Mouse (Mus musculus): ENCODE measurements around the gene Rims1.

Gene Rims1

DNA sequence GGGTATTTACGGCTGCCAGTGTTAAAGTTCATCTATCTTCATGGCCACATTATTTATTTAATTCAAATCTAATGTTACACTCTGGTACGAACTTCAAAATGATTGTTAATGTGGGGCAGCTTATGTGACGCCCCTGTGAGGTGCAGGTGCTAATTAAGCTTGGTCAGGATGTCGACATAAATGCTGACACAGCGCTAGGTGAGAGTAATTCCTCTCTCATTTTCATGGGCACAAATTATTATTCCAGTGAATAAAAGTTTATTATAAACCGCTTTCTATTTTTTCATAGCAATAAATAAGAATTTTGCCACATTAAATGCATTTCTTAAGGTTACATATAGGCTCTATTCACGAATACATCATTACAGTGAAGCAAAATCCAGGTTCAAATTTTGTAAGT is 395.6 kb downstream of the Rims1 start:
- no peak for DNase-seq (ENCODE audit: extremely low spot score, low read depth, low spot score)

DNA sequence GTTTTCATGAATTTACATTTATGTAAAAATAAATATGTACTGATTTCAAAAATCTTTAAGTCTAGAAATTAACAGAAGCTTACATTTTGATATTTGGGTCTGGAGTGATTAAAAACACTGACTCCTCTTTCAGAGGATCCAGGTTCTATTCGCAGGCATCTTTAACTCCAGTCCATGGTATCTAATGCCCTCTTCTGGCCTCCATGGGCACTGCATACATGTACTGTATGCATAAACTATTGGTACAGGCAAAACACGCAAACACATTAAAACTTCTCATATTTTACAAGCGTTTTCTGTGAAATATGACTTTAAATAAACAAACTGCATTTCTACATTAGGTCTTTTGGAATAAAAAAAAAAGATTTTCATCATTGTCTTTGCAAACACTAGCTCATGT is 419.4 kb downstream of the Rims1 start:
- DNase-seq (ENCODE audit: extremely low spot score, low read depth, low spot score), result no peak

DNA sequence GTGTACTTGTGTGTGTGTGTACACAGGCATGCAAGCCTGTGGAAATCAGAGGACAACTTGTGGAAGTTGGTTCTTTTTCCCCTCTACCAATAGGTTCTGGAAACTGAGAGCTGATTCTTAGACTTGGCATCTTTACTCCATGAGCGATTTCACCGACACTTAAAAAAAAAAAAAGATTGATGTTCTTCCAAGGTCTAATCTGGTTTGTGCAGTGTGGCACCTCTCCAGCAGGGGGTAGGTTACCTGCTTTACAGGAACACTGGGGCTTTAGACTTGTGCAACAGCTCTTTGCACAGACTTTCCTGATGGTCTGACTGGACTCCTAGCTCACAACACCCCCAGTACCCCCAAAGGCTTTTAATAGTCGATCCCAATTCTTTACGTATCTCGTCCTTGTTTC is 428.1 kb downstream of the Rims1 start:
- no peak for DNase-seq (ENCODE audit: extremely low spot score, low read depth, low spot score)

DNA sequence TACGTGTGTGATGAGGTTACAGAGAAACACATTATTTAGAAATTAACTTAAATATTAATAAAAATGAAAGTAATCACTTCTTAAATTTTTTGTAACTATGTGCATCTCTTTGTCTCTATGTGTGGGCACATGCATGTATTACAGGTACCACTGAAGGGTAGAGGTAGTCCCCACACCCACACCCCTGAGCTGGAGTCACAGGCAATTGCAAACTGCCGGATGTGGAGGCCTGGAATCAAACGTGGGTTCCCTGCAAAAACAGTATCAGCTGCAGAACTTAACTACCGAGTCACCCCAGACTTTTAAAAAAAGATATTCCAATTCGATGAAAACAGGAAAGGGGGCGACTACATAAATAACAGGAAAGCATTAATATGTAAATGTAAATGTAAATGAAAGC is 428.7 kb downstream of the Rims1 start:
- no peak for DNase-seq (ENCODE audit: extremely low spot score, low read depth, low spot score)

- DNase-seq (ENCODE audit: extremely low spot score, low read depth, low spot score), result no peak
These were observed 449.6 kb downstream of the Rims1 start for GRCm38 (mm10) chr1:22356209-22356608.

- no peak for DNase-seq (ENCODE audit: extremely low spot score, low read depth, low spot score)
These were observed 452.1 kb downstream of the Rims1 start for GRCm38 (mm10) chr1:22353687-22354086.

DNA sequence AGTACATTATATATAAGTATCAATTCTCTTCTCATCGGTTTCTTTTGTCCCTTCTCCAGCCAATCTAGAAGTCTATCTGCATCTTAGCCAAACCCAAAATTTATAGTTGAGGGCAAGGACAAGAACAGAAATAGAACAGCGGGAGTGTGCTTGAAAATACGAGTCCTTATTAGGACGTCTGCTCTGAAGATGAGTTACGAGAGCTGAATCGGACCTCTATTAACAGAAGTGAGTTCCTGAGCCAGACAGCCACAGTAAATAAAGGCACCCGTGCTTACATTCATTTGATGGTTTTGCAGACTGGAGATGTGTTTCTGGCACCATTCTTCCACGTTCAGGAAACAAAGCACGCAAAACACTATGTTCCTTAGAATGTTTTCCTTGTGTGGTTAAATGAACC is 466.9 kb downstream of the Rims1 start:
- no peak for DNase-seq (ENCODE audit: extremely low spot score, low read depth, low spot score)

DNA sequence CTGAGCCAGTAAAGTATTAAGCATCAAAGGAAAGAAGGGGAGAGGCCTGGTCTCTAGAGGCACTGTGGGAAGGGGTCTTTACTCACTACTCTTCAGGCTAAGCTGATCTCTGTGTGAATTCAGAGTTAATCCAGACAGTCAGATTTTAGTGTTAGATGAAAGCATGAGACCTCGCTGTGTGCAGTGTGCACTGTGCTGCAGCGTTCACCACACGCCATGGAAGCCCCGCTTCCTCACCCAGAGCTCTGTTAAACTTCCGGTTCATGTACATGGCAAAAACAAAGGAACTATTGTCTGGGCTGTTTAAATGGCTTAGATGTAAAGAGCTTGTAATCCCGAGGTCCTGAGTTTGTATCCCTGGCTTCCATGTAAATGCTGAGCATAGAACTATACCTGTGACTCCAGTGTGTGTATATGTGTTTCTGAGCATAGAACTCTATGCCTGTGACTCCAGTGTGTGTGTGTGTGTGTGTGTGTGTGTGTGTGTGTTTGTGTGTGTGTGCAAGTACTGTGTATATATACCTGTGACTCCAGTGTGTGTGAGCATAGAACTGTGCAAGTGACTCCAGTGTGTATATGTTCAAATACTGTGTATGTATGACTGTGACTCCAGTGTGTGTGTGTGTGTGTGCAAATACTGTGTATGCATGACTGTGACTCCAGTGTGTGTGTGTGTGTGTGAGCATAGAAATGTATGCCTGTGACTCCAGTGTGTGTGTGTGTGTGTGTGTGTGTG is 484.7 kb downstream of the Rims1 start:
- DNase-seq (ENCODE audit: extremely low spot score, low read depth, low spot score), result no peak

DNA sequence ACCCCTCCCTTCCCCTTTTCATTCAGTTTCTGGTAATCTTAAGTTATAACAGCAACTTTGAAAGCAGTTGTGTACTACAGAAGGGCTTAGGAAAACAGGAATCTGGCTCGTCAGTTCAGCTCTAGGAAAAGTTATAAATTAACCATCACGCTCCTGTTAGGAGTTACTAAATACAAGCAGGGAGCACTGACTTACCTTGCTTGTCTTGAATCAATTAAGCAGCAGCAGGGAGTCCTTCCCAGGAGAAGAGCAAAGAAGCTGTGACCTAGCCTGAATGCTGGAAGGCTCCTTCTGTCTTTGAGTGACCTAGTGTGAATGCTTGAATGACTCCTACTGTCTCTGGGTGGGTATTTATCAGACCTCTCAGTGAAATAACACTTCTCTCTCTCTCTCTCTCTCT is 490.3 kb downstream of the Rims1 start:
- DNase-seq (ENCODE audit: extremely low spot score, low read depth, low spot score), result no peak

- DNase-seq (ENCODE audit: extremely low spot score, low read depth, low spot score), result no peak
These were observed 494.3 kb downstream of the Rims1 start for GRCm38 (mm10) chr1:22311471-22311870.

- DNase-seq (ENCODE audit: extremely low spot score, low read depth, low spot score), result no peak
These were observed 499.3 kb downstream of the Rims1 start for GRCm38 (mm10) chr1:22306519-22306918.

GRCm38 (mm10) chr1:22305932-22306331 is 499.9 kb downstream of the Rims1 start:
- no peak for DNase-seq (ENCODE audit: extremely low spot score, low read depth, low spot score)

- DNase-seq (ENCODE audit: extremely low spot score, low read depth, low spot score), result peak; percentile 37
These were observed 511.8 kb downstream of the Rims1 start for GRCm38 (mm10) chr1:22293953-22294352.

GRCm38 (mm10) chr1:22293310-22293709 is 512.5 kb downstream of the Rims1 start:
- peak; percentile 39 for DNase-seq (ENCODE audit: extremely low spot score, low read depth, low spot score)

DNA sequence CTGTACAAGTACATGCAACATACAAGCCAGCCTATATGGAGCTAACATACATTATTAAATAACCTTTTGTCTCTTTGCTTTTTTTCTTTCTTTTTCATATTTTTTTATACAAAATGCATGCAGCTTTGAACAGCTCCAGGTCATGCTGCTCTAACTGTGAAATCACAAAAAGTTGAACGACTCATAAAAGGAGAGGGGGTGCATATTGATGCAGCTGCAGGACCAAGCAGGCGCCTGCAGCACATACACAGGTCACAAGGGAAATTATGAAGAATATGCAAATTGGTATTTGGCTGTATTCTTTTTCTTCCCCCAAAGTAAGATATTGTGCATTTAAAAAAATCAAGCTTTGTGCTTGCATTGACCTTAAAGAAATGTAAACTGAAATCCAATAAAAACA is 519.0 kb downstream of the Rims1 start:
- DNase-seq (ENCODE audit: extremely low spot score, low read depth, low spot score), result no peak

DNA sequence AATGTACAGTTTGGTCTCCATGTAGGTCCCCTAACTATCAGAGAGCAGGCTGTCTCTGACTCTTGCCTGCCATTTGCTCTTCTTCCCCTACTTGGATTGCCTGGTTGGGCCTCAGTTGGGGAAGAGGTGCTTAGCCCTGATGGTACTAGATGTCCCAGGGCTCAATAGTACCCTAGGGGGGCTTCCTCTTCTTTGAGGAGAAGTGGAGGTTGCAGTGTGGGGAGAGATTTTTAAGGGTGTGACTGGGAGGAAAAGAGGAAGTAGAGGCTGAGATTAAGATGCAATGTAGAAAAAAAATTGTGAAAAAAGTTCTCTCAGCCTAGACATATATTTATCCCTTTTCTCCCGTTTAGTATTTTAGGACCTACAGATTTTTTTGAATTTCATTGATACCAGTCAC is 525.8 kb downstream of the Rims1 start:
- no peak for DNase-seq (ENCODE audit: extremely low spot score, low read depth, low spot score)

- no peak for DNase-seq (ENCODE audit: extremely low spot score, low read depth, low spot score)
These were observed 531.7 kb downstream of the Rims1 start for GRCm38 (mm10) chr1:22274081-22274480.

DNA sequence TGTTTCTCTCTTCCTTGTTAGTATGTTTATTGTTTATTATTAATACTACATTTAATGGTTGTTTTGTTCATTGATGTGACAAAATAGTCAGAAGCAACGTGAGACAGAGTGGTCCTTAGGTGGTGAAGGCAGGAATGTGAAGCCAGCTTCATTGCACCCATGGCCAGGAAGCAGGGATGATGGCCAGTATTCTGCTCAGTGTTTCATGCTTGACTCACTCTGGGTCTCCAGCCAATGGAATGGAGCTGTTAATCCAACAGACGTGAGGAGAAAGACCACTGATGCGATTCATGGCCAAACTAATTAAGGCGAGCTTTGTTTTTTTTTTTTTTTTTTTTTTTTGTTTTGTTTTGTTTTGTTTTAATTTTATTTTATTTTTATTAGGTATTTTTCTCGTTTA is 535.7 kb downstream of the Rims1 start:
- DNase-seq (ENCODE audit: extremely low spot score, low read depth, low spot score), result no peak

DNA sequence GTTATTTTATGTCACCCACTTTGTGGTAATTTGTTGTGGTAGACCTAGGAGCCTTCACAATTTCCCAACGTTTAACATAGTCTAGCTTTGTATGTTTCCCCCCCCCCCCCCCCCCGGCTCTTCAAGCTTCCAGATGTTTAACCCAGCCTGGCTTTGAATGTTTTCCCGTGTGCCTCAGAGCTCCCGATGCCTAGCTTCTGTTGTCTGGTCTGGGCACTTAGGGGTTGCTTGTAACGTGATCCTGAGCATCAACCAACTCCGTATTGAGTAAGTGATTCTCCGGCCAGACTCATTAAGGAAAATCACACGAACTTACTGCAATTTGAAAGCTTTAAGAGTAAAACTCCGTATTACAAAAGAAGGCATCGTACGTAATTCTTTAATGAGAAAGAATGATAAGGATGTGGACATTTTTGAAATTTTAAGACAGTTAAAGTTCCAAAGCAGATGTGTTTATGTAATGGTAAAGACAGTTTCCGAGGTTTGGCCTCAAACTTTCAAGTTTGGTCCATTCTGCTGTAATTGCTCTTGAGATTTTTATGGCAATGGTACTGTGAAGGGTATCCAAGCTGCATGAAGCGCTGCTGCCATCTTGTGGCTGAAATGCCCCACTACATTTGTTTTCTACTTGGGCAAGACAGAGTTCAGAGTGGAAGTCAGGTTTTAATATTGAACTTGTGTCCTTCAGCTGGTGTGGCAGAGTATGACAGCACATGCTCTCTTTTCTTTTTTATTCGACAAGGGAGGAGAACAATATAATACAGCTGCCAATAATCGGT is 537.0 kb downstream of the Rims1 start:
- peak; percentile 77 for DNase-seq (ENCODE audit: extremely low spot score, low read depth, low spot score)

DNA sequence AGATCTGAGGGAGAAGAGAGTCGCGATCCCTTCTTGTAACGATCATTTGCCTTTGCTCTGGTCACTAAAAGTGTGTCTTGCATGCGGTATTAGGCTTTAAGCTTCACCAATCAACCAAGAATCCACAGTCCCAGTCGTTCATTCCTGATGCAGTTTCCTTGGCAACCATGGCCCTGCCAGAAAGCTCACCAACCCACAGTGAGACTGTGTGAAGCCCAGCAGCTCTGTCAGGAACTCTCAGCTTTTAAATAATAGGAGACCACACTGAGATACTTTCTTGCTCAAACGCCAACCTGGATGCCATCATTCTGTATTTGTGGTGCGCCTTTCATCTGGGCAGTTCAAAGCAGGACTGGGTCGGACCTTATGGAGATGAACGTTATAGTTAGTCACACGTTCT is 539.3 kb downstream of the Rims1 start:
- DNase-seq (ENCODE audit: extremely low spot score, low read depth, low spot score), result no peak

DNA sequence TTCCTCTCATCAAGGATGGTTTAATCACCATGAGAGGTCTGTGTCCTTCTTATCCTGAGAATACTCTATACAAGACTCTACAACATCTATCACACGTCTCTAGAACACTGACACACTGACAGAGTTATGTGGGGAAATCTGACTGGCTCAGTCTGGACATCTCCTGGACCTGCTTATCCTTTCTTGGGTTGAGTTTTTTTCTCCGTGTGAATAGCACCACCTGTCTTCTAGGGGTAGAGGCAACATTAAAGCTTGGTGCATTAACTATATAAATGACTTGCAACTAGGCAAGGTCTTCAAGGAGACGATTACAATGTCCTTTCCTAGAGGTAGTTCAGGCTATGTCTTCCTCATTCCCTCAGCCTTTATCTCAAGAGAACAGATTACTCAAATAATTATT is 540.3 kb downstream of the Rims1 start:
- DNase-seq (ENCODE audit: extremely low spot score, low read depth, low spot score), result no peak

- DNase-seq (ENCODE audit: extremely low spot score, low read depth, low spot score), result no peak
These were observed 543.4 kb downstream of the Rims1 start for GRCm38 (mm10) chr1:22262169-22262950.
